23 mouse cellular contexts compared by ENCODE assay signal in the genomic region with DNA sequence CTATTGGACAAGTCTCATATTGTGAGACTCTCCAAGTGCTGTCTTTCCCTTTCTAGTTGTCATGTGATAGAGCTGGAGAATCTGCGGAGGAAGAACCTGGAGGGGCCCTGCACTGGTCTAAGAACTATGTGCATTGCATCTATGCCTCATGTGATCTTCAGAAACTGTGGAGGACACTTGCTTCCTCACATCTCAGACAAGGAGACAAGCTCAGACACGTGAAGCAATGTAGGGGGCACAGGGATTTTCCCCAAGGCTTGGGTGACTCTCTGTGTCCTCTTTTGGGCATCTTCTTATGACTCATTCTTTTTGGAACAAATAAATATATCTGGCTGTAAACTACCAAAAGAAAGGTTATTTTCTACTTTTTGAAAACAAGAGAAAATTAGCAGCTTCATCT.
"Had no signal": no experiment of that assay in that cellular context is flagged by ENCODE, and none has a peak within 500 bp of the region (broad histone marks: within the 10 kb centered on the region; RNA-seq: fewer than 3 reads in every experiment).

No protein-coding gene starts in this region.

- H3K9ac ChIP-seq: hindbrain, embryonic 12.5 days; hindbrain, embryonic 15.5 days; intestine, embryonic 15.5 days; limb, embryonic 12.5 days; liver, embryonic 13.5 days; liver, embryonic 15.5 days; liver, postnatal 0 days had no signal

- ATAC-seq: inflammation-experienced regulatory T-cells, adult 6 months; intestine, embryonic 15.5 days; intestine, postnatal 0 days; liver, postnatal 0 days had no signal

- H3K36me3 ChIP-seq: hindbrain, embryonic 10.5 days; hindbrain, embryonic 12.5 days; hindbrain, embryonic 15.5 days; intestine, embryonic 15.5 days; limb, embryonic 10.5 days; limb, embryonic 12.5 days; liver, embryonic 13.5 days; liver, embryonic 15.5 days had no signal

- H3K27me3 ChIP-seq: hindbrain, embryonic 12.5 days; hindbrain, embryonic 15.5 days; intestine, embryonic 15.5 days; limb, embryonic 12.5 days; liver, embryonic 13.5 days; liver, embryonic 15.5 days had no signal

- H3K27ac ChIP-seq: gastrocnemius, adult 2 months; hindbrain, embryonic 10.5 days; hindbrain, embryonic 12.5 days; hindbrain, embryonic 15.5 days; intestine, embryonic 15.5 days; layer of hippocampus, adult 2 months; left cerebral cortex, adult 2 months; limb, embryonic 10.5 days; limb, embryonic 12.5 days; liver, embryonic 13.5 days; liver, embryonic 15.5 days had no signal

- H3K4me2 ChIP-seq: heart, embryonic 11.5 days; hindbrain, embryonic 12.5 days; hindbrain, embryonic 15.5 days; intestine, embryonic 15.5 days; limb, embryonic 12.5 days; liver, embryonic 11.5 days; liver, embryonic 13.5 days; liver, embryonic 15.5 days had no signal

- H3K4me1 ChIP-seq: hindbrain, embryonic 10.5 days; hindbrain, embryonic 12.5 days; hindbrain, embryonic 15.5 days; intestine, embryonic 15.5 days; limb, embryonic 10.5 days; limb, embryonic 12.5 days; liver, embryonic 13.5 days; liver, embryonic 15.5 days had no signal

- H3K9me3 ChIP-seq: hindbrain, embryonic 10.5 days; hindbrain, embryonic 12.5 days; hindbrain, embryonic 15.5 days; intestine, embryonic 15.5 days; limb, embryonic 10.5 days; limb, embryonic 12.5 days; liver, embryonic 13.5 days; liver, embryonic 15.5 days had no signal

- DNase-seq: gastrocnemius, adult 2 months; gastrocnemius, postnatal 10 days; gastrocnemius, postnatal 25 days; heart, adult 18-20 months; kidney, adult 18-20 months; kidney, adult 8-10 months; kidney, postnatal 25 days; liver; liver, embryonic 13.5 days; liver, postnatal 0 days had no signal

- H3K4me3 ChIP-seq: gastrocnemius, adult 2 months; hindbrain, embryonic 10.5 days; hindbrain, embryonic 12.5 days; hindbrain, embryonic 15.5 days; intestine, embryonic 15.5 days; layer of hippocampus, adult 2 months; left cerebral cortex, adult 2 months; limb, embryonic 10.5 days; limb, embryonic 12.5 days; liver, embryonic 13.5 days; liver, embryonic 15.5 days had no signal
